Mouse (Mus musculus): ENCODE results near the gene Caln1. TPM values are rescaled to one million over a fixed set of nuclear protein-coding genes. Genes with fewer than 3 reads are reported as not detected.

The Caln1 gene
- polyA plus RNA-seq, 1 experiment from 2014 or later = 0.27 TPM

Other genes with a start within 250 kb of the Caln1 start
- 4.7 and 5.1 TPM in 2 replicates for gene Kctd7, start 224.6 kb upstream of the Caln1 start, polyA plus RNA-seq (2016; fragmentation: Nextera tagmentation; extraction: Ambion mirVana)
- gene Rabgef1, start 197.7 kb upstream of the Caln1 start, polyA plus RNA-seq (2016; fragmentation: Nextera tagmentation; extraction: Ambion mirVana) = 26.2 and 27.2 TPM in 2 replicates
- gene Tmem248, start 152.4 kb upstream of the Caln1 start, polyA plus RNA-seq (2016; fragmentation: Nextera tagmentation; extraction: Ambion mirVana) = 37.7 and 39.1 TPM in 2 replicates
- gene Sbds, start 113.9 kb upstream of the Caln1 start, polyA plus RNA-seq (2016; fragmentation: Nextera tagmentation; extraction: Ambion mirVana) = 69.9 and 75.6 TPM in 2 replicates
- gene Tyw1, start 113.8 kb upstream of the Caln1 start, polyA plus RNA-seq (2016; fragmentation: Nextera tagmentation; extraction: Ambion mirVana) = 32.8 and 33.2 TPM in 2 replicates
- gene A330070K13Rik, start 15.2 kb downstream of the Caln1 start, polyA plus RNA-seq (2016; fragmentation: Nextera tagmentation; extraction: Ambion mirVana) = not detected in 2 replicates